Mouse (Mus musculus) cerebellum, adult 18-20 months (tissue): ENCODE data around the gene Lrrc63.
"Not testable (repeated sequence)": the region's sequence is repeated elsewhere in the genome, so short reads cannot be mapped to it uniquely, and the experiment has no call there.

ENCODE experiments used
- DNase-seq, 2 experiments: peaks; one replicate each; pipeline ENCODE4 v3.0.0; 2021

Gene Lrrc63

GRCm38 (mm10) chr14:75130501-75131318 is at the start of gene Lrrc63, which contains the start of gene Lcp1:
Lrrc63 (minus strand) TSS chr14:75130881.
Lcp1 (plus strand) TSS chr14:75131101.
- peak; percentile 38 to 65 for DNase-seq

- DNase-seq, result no peak
These were observed 48.7 kb upstream of the Lrrc63 start for GRCm38 (mm10) chr14:75179255-75179963.

DNA sequence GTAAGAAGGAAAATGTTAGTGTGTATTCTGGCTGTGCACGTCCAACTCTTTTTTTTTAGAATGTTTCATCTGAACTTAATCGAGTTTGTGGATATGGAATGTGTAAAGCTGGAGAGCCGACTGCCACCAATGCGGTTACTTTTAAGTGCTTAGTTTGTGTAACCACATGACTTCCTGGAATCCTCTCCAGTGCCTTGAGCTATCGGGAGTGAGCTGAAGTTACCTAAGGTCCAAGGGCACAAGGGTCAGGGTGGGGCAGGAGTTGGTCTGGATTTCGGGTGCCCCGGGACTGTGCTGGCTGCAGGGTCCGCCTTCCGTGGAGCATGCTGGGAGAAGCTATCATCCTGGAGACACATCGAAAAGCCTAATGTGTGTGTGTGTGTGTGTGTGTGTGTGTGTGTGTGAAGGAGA is 48.1 kb upstream of the Lrrc63 start:
- DNase-seq, result no peak

DNA sequence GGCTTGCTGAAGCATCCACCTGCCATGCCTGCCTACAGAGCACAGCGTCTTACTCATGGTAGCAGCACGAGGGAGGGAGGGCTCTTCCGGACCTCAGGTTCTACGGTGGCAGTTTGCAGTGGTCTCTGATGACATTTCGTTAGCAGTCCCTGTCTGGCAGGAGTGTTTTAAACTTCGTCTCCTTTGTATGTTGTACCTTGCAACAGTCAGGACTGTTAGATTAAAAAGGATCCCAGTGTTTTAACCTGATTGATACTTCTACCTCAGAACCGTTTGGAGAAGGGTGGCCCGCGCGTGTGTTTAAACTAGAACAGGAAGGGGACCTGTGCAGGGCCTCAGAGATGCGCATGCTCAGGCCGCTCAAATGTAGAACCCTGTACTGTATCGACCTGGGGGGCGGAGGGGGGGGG is 47.7 kb upstream of the Lrrc63 start:
- no peak for DNase-seq

GRCm38 (mm10) chr14:75177400-75177799 is 46.7 kb upstream of the Lrrc63 start:
- no peak for DNase-seq

DNA sequence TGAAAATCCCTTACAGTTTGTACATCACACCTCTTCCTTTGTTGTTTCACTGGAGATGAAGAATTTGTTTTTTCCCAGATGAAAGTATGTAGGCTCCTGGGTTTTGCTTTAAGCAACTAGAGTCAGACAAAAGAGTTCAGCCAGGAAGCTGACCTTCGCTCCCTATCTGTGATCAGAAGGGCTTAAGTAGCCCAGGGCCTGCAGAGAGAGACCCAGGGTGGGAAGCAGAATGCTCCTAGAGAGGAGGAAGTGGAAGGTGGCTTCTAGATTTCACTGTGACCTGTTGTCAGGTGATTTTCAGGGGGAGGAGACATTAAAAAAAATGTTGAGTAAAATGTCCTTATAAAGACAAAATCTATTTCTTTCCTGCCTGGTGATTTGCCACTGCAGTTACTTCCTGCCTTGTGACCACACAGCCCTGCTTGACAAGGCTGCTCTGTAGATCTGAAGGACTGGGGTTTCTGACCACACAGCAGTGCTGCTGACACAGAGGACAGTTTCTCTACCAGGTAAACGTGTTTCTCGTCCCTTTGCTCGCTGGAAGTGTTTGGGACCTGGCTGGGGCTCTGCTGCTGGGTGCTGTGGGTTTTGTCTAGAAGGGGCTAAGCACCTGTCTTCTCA is 45.9 kb upstream of the Lrrc63 start:
- DNase-seq, result no peak

GRCm38 (mm10) chr14:75175781-75176180 is 45.1 kb upstream of the Lrrc63 start:
- no peak for DNase-seq

DNA sequence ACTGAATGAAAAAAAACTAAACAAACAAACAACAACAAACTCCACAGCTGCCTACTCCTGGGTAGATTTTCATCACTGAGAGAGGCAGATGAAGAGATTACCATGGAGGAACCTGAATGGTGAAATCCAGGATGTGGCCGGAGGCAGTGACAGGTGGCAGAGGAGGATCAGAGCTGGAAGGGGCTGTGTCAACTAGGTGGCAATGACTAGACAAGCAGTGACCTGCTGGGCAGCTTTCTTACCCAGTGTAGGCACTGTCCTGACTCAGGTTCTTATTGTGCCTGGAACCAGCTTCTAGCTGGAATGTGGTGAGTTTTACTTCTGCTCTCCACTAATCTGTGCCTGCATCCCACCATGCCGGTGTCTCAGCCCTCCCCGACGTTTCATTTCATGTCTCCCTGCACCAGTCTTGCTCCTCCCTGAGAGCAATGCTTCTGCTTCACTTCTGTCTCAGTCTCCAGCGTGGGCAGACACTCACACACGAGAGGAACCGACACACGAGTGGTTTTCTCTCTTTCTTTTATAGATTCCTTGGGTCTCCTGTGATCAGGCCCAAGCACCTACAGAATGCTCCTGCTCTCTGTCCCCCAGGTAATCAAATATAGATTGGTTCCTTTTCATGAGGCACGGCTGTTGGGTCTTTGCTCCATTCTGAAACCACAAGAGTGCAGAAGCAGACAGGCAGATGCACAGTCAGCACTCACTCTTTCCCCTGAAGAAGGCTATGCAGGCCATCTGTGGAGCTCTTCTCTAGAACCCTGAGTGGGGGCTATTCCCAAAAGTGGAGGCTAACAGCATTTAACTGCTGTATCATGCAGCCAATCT is 44.3 kb upstream of the Lrrc63 start:
- no peak for DNase-seq

DNA sequence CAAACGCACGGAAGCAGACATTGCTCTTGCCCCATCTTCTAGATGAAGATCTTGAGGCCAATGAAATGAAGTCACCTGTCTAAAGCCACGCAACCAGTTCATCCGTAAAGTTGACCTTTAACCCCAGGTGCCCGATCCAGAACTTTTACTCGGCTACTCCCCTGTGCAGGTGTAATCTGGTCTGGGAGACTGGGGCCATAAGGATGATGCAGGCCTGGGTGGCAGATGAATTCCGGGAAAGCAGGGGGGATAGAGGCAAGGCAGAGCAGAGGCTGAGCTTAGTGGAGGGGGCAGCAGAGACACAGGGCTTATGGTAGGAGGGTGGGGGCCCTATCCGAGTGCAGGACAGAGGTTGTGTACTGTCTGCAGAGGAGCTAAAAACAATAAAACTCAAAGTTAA is 43.6 kb upstream of the Lrrc63 start:
- DNase-seq, result no peak

DNA sequence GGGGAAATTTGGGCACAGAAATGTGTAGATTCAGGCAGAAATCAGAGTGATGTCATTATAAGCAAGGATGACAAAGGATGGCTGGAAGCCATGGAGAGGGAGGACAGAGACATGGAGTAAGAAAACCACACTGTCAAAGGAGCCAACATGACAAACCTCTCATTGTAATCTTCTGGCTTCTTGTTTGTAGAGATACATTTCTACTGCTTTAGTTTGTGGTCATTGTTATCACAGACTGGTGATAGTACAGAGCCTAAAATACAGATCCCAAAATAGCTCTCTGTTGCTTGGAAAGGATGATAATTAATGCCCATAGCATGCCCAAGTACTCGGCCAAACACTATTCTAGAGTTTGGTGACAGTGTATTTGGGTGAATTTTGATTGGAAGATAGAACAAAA is 39.9 kb upstream of the Lrrc63 start:
- DNase-seq, result no peak

- DNase-seq, result no peak
These were observed 37.8 kb upstream of the Lrrc63 start for GRCm38 (mm10) chr14:75168501-75168900.

DNA sequence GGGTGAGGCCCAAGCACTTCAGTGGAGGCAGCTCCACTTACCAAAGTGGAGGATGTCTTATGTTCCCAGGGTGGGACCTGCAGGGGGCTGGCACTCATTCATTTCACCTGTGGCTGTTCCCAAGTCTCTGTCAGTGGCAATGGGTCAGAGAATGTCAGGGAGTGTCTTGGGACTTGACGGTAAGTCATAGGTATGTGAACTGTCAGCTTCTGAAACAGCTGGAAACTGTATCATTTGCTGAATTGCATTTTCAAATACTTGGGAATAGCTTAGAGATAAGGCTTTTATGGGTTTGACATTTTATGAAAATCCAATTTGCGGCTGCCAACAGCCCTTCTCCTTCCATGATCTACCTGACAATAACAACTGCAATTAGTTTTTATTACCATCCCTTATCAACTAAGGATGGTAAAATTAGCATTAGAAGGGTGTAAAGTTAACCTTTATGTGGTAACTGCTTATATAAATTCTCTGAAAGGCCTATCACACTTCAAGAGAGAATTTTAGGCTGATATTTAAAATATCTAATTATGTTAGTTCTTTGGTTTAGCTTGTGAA is 35.0 kb upstream of the Lrrc63 start:
- no peak for DNase-seq

DNA sequence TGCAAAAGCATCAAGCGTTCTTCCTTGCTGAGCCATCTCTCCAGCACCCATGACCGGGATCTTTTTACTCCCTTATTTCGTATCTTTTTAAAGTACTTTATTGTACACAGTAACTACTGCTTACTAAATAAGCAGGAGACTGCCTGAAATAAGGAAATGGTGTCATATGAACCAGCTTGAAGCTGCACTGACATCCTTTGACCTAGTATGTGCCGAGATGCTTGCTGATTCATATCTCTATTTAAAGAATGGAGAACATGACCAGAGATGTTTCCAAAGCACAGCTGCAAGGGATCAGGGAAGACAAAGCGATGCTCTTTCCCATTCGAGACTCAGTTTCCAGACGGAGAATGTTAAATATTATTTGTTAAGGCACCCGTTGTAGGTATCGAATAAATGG is 33.7 kb upstream of the Lrrc63 start:
- no peak for DNase-seq

GRCm38 (mm10) chr14:75163866-75164265 is 33.2 kb upstream of the Lrrc63 start:
- DNase-seq, result no peak

DNA sequence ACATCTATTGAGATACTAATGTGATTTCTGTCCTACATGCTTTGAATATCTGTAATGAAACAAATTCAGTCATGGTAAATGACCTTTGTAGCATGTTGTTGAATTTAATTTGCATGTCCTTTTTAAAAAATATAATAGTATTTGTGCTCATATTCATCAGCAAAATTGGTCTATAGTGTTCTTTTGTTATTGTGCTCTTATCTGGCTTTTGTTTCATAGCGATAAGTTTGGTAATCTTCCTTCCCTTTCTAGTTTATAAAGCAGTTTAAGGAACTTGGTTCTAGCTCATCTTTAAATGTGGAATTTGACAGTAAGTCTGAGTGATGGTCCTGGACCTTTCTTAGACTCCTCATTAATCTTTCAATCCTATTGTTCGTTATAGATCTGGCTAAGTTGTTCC is 28.7 kb upstream of the Lrrc63 start:
- DNase-seq, result no peak

- DNase-seq, result no peak
These were observed 23.8 kb upstream of the Lrrc63 start for GRCm38 (mm10) chr14:75154481-75154880.

GRCm38 (mm10) chr14:75151146-75151545 is 20.5 kb upstream of the Lrrc63 start:
- DNase-seq, result no peak

DNA sequence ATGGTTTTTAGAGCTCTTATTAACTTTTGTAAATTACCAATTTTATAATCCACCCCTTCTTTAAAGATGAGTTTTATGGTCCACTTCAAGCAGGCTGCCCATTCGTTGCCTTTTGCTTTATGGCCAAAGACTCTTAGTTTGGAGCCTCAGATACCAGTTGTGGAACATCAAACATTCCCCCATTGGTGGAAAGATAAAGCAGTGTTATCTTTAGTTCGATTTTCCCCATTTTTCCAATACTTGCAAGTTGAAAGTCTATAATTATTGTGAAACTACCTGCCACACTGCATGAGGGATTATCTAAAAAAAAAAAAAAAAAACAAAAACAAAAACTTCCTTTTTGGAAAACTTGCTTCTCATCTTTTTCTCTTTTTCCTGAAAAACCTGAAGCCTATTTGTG is 20.0 kb upstream of the Lrrc63 start:
- no peak for DNase-seq

DNA sequence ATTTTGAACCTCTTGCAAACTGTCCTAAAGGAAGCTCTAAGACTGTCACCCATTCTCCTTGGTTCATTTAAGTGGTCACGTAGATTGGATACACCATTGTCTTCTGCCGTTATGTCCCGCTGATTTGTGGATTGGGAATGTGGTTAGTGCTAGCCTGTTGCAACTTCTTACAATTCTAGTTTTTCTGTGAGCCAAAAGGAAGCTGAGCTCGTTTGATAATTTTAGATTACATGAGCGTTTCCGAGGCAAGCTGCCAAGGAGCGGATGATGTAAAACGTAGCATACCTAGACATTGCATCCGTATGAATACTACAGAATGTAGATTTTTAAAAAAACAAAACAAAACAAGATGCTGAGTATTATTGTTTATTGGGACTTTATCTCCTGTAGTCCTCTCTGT is 17.5 kb upstream of the Lrrc63 start:
- no peak for DNase-seq

DNA sequence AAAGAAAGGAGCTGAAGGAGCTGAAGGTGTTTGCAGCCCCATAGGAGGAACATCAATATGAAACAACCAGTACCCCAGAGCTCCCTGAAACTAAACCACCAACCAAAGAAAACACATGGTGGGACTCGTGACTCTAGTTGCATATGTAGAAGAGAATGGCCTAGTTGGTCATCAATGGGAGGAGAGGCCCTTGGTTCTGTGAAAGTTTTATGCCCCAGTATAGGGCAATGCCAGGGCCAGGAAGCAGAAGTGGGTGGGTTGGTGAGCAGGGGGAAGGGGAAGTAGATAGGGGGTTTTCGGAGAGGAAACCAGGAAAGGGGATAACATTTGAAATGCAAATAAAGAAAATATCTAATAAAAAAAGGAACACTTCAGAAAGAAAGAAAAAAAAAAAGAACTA is 17.0 kb upstream of the Lrrc63 start:
- not testable (repeated sequence) for DNase-seq

- no peak for DNase-seq
These were observed 8.5 kb upstream of the Lrrc63 start for GRCm38 (mm10) chr14:75139225-75139624.

DNA sequence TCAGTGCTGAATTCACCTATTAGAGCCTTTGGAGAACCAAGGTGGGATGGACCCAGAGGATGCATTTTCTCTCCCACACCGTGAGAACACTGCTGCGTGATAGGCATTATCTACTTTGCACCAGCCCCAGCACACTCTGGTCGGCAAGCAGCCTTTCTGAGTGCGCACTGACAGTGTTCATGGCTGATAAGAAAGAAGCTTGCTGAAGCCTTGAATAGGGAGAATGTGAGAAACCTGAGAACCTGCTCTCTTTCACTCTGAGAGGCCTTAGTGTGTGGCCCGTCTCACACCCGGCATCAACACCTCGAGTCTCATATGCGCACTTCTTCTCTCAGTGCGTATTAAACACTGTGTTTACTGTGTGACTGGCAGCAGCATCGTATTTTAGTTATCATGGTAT is 7.8 kb upstream of the Lrrc63 start:
- no peak for DNase-seq
